13 mouse cellular contexts compared by ENCODE assay signal in genomic region chr2:72655864-72656263, GRCm38 (mm10).
DNase-seq lines count a peak whose midpoint lies in the region; ATAC-seq and TF ChIP-seq lines count a peak whose summit lies in the region.
"Had no signal": no experiment of that assay in that cellular context is flagged by ENCODE, and none has a peak within 500 bp of the region (broad histone marks: within the 10 kb centered on the region; RNA-seq: fewer than 3 reads in every experiment).

No protein-coding gene starts in this region.

- ATAC-seq in kidney, embryonic 14.5 days (ENCODE audit: low FRiP score, low TSS enrichment) = no peak
- no peak for ATAC-seq in lung, postnatal 0 days
- ATAC-seq: forebrain, embryonic 14.5 days; inflammation-experienced regulatory T-cells, adult 6 months; midbrain, embryonic 13.5 days had no signal

- no peak overlapping the region for H3K27ac ChIP-seq in kidney, adult 2 months (ENCODE audit: insufficient read depth, low read depth, low read length)
- H3K27ac ChIP-seq in kidney, embryonic 14.5 days (ENCODE audit: low read depth, low read length) = no peak overlapping the region
- H3K27ac ChIP-seq in lung, postnatal 0 days (ENCODE audit: low read length) = no peak overlapping the region
- H3K27ac ChIP-seq: embryonic facial prominence, embryonic 15.5 days; midbrain, embryonic 13.5 days had no signal

- H3K9me3 ChIP-seq in kidney, embryonic 14.5 days (ENCODE audit: control insufficient read depth, low read length) = no peaks in the 10 kb centered on the region
- no peaks in the 10 kb centered on the region for H3K9me3 ChIP-seq in lung, postnatal 0 days (ENCODE audit: low read length)
- H3K9me3 ChIP-seq: embryonic facial prominence, embryonic 15.5 days; midbrain, embryonic 13.5 days had no signal

- DNase-seq in embryo, embryonic 10 days (ENCODE audit: low spot score) = peak; percentile 49
- no peak for DNase-seq in embryo, embryonic 10.5 days (ENCODE audit: low spot score)
- peak; percentile 35 for DNase-seq in kidney, adult 2 months
- no peak for DNase-seq in lung, postnatal 0 days (ENCODE audit: low spot score)
- DNase-seq in lung, postnatal 4 days = no peak
- no peak for DNase-seq in brain, embryonic 14.5 days (ENCODE audit: low read depth)
- DNase-seq in B cell, adult 2 months = no peak
- DNase-seq: left cerebral cortex, postnatal 4 days had no signal

- H3K4me1 ChIP-seq in kidney, adult 2 months (ENCODE audit: control insufficient read depth, insufficient read depth, low read length) = no peaks in the 10 kb centered on the region
- H3K4me1 ChIP-seq in kidney, embryonic 14.5 days (ENCODE audit: control insufficient read depth, insufficient read depth, low read length) = 0 out of 2 replicates have a peak, but pooled peaks cover 3% of the 10 kb centered on the region
- no peaks in the 10 kb centered on the region for H3K4me1 ChIP-seq in lung, postnatal 0 days (ENCODE audit: insufficient read depth, low read depth, low read length)
- H3K4me1 ChIP-seq: embryonic facial prominence, embryonic 15.5 days; midbrain, embryonic 13.5 days had no signal

- H3K4me2 ChIP-seq in kidney, embryonic 14.5 days (replicated peaks; ENCODE audit: low read depth, low read length) = no peak overlapping the region
- no peak overlapping the region for H3K4me2 ChIP-seq in lung, postnatal 0 days (replicated peaks; ENCODE audit: low read depth, low read length)
- H3K4me2 ChIP-seq: embryonic facial prominence, embryonic 15.5 days; midbrain, embryonic 13.5 days had no signal

- no peak overlapping the region for H3K9ac ChIP-seq in kidney, embryonic 14.5 days (ENCODE audit: low read depth, low read length)
- H3K9ac ChIP-seq in lung, postnatal 0 days (replicated peaks; ENCODE audit: low read depth) = no peak overlapping the region
- H3K9ac ChIP-seq: embryonic facial prominence, embryonic 15.5 days; midbrain, embryonic 13.5 days had no signal

- H3K27me3 ChIP-seq in kidney, adult 2 months (replicated peaks; ENCODE audit: control insufficient read depth, insufficient read depth, low read length) = no peaks in the 10 kb centered on the region
- no peaks in the 10 kb centered on the region for H3K27me3 ChIP-seq in kidney, embryonic 14.5 days (ENCODE audit: control insufficient read depth, insufficient read depth, low read length)
- no peaks in the 10 kb centered on the region for H3K27me3 ChIP-seq in lung, postnatal 0 days (replicated peaks; ENCODE audit: insufficient read depth, low read length)
- H3K27me3 ChIP-seq: embryonic facial prominence, embryonic 15.5 days; midbrain, embryonic 13.5 days had no signal

- TF ChIP-seq CTCF in kidney, adult 2 months (conservative IDR thresholded peaks at IDR 0.05; ENCODE audit: insufficient read depth, insufficient read length, low read depth, low read length) = peak; percentile 33; the same call in 1 of the 2 replicates
- peak; percentile 40 for TF ChIP-seq CTCF in lung, postnatal 0 days (IDR thresholded peaks at IDR 0.05)
- TF ChIP-seq CTCF in brain, embryonic 14.5 days (IDR thresholded peaks at IDR 0.05; ENCODE audit: borderline replicate concordance, extremely low read depth, insufficient read depth, insufficient read length) = peak; percentile 4; the same call in 1 of the 2 replicates

- TF ChIP-seq POLR2A in kidney, adult 2 months (IDR thresholded peaks at IDR 0.05; ENCODE audit: low read depth, low read length) = no peak
- TF ChIP-seq POLR2A in brain, embryonic 14.5 days (IDR thresholded peaks at IDR 0.05; ENCODE audit: borderline replicate concordance, extremely low read depth, insufficient read depth, insufficient read length, poor library complexity, severe bottlenecking) = no peak

- TF ChIP-seq EP300 in lung, postnatal 0 days (IDR thresholded peaks at IDR 0.05) = no peak

- no peaks in the 10 kb centered on the region for H3K36me3 ChIP-seq in kidney, adult 2 months (ENCODE audit: control insufficient read depth, insufficient read depth, low read length)
- H3K36me3 ChIP-seq in kidney, embryonic 14.5 days (ENCODE audit: control insufficient read depth, insufficient read depth, low read length) = no peaks in the 10 kb centered on the region
- H3K36me3 ChIP-seq in lung, postnatal 0 days (ENCODE audit: insufficient read depth, low read length) = no peaks in the 10 kb centered on the region
- H3K36me3 ChIP-seq: embryonic facial prominence, embryonic 15.5 days; midbrain, embryonic 13.5 days had no signal

- 54% methylated on average over 9 of the region's 9 CpGs for WGBS in kidney, adult 2 months
- WGBS in kidney, embryonic 14.5 days = 64% methylated on average over 9 of the region's 9 CpGs
- 75% methylated on average over 9 of the region's 9 CpGs for WGBS in lung, postnatal 0 days

- no peak overlapping the region for H3K4me3 ChIP-seq in kidney, adult 2 months (ENCODE audit: insufficient read depth, low read depth, low read length)
- H3K4me3 ChIP-seq in kidney, embryonic 14.5 days (ENCODE audit: low read length) = no peak overlapping the region
- H3K4me3 ChIP-seq in lung, postnatal 0 days (ENCODE audit: low read depth, low read length) = no peak overlapping the region
- H3K4me3 ChIP-seq: embryonic facial prominence, embryonic 15.5 days; midbrain, embryonic 13.5 days had no signal

Comparison
In these comparisons a context has a peak if more than half of its experiments do, and no peak if none do; other contexts are left out.
1. DNase-seq: peak in embryo, embryonic 10 days (single experiment) and kidney, adult 2 months (single experiment); none in embryo, embryonic 10.5 days (single experiment), lung, postnatal 0 days (single experiment), lung, postnatal 4 days (0 of 2), brain, embryonic 14.5 days (single experiment) and B cell, adult 2 months (0 of 2).
2. Peak in every context shown above with its lines, with median percentiles within 50 percentile points of each other: CTCF ChIP-seq.